Mouse (Mus musculus): Measurements from ENCODE around the gene Gm49369. TPM values are rescaled to one million over a fixed set of nuclear protein-coding genes. Genes with fewer than 3 reads are reported as not detected.

Gm49369 gene
- total and polyA plus RNA-seq, 3 experiments: 5.2 to 8.4 TPM; not detected in 1

DNA sequence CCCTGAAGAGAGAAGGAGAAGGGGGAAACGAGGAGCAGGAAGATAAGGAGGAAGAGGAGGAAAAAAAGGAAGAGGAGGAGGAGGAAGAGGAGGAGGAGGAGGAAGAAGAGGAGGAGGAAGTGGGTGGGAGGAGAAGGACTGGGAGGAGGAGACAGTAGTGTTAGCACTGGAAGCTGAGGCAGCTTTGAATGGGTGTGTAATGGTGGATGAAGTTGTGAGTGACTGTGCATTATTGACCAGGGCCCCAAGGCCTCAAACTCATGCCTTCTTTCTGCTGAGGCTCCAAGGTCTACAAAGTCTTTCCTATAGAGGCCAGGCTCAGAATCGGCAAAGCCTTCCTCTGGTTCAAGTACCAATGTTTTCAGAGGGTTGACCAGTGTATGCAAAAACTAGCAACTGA is 39.4 kb upstream of the Gm49369 start:
- Histone ChIP-seq H3K4me1 (ENCODE audit: control insufficient read depth in 1 of 2, insufficient read depth in 2 of 2) (peaks cover 0 to 6% of the 10 kb centered on the region in 2 experiments; a peak in 2 of 4 replicates), H3K27ac (ENCODE audit: insufficient read depth, low read depth) (no peak overlapping the region), H3K36me3 (replicated peaks in 1 of 2; ENCODE audit: control insufficient read depth in 1 of 2, insufficient read depth in 1 of 2, low read length in 1 of 2) (no peaks in the 10 kb centered on the region), H3K4me3 (replicated peaks in 1 of 3; ENCODE audit: low read depth in 2 of 3, low read length in 2 of 3, poor library complexity in 1 of 3) (no peak overlapping the region), H3K4me2 (ENCODE audit: insufficient read depth, low read depth, poor library complexity, severe bottlenecking) (no peak overlapping the region), H3K79me2 (replicated peaks; ENCODE audit: control insufficient read depth, extremely low read depth, insufficient read depth, poor library complexity, severe bottlenecking) (no peaks in the 10 kb centered on the region), H3K9ac (ENCODE audit: insufficient read depth, low read depth) (no peak overlapping the region), H3K27me3 (replicated peaks) (peaks cover 7% of the 10 kb centered on the region), H3K9me3 (replicated peaks; ENCODE audit: low read length) (peaks cover 8% of the 10 kb centered on the region)
- TF ChIP-seq GABPA (IDR thresholded peaks at IDR 0.05; ENCODE audit: insufficient replicate concordance, low read depth, low read length) (no peak), RAD21 (IDR thresholded peaks at IDR 0.05; ENCODE audit: low read depth, low read length) (no peak), CTCF (conservative IDR thresholded peaks at IDR 0.05 in 1 of 2, IDR thresholded peaks at IDR 0.05 in 1 of 2; ENCODE audit: low read depth in 2 of 2, low read length in 2 of 2) (no peak), UBTF (IDR thresholded peaks at IDR 0.05; ENCODE audit: low read depth, low read length) (no peak), JUND (conservative IDR thresholded peaks at IDR 0.05; ENCODE audit: low read depth, low read length) (no peak), BHLHE40 (IDR thresholded peaks at IDR 0.05; ENCODE audit: low read depth, low read length) (no peak), USF1 (IDR thresholded peaks at IDR 0.05; ENCODE audit: low read depth, low read length) (no peak), MAFK (IDR thresholded peaks at IDR 0.05; ENCODE audit: insufficient replicate concordance, low read length) (no peak), POLR2A (IDR thresholded peaks at IDR 0.05; ENCODE audit: low read depth, low read length) (no peak), SIN3A (IDR thresholded peaks at IDR 0.05; ENCODE audit: low read length) (no peak), IRF4 (IDR thresholded peaks at IDR 0.05; ENCODE audit: low read depth, low read length) (no peak), CHD2 (IDR thresholded peaks at IDR 0.05; ENCODE audit: low read length) (no peak), PAX5 (IDR thresholded peaks at IDR 0.05; ENCODE audit: low read length) (no peak)
- in situ Hi-C loops (cut with MboI; ENCODE audit: low pct_ligation_motif_present, low pct_unique_long_range_greater_than_20kb, low sequenced_read_pairs): no loop called here
- dilution Hi-C loops (cut with MboI; ENCODE audit: extremely low pct_ligation_motif_present, extremely low pct_unique_long_range_greater_than_20kb, low sequenced_read_pairs): no loop called here
- DNase-seq (ENCODE audit: extremely low read depth): no peak

DNA sequence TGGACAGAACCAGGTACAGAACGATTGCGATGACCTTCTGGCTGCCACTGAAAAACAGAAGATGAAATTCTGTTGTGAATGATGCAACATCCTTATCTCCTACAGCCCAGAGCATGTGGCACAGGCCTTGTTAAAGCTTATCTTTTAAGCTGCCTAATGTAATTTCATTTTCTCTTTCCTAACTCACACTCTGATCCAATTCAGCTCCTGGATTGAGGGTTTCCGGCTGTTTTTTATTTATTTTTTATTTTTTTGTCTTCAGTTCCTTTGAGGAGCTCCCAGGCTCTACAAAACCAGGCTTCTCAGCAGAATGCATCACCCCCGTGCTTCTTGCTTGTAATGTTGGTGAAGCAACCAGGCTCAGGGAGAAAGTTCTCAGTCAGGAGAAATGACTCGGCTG is 37.4 kb upstream of the Gm49369 start:
- peaks cover 0 to 3% of the 10 kb centered on the region in 2 experiments; a peak in 2 of 4 replicates for H3K4me1 ChIP-seq (ENCODE audit: control insufficient read depth in 1 of 2, insufficient read depth in 2 of 2)
- dilution Hi-C loops (cut with MboI; ENCODE audit: extremely low pct_ligation_motif_present, extremely low pct_unique_long_range_greater_than_20kb, low sequenced_read_pairs) (no loop called here), in situ Hi-C loops (cut with MboI; ENCODE audit: low pct_ligation_motif_present, low pct_unique_long_range_greater_than_20kb, low sequenced_read_pairs) (no loop called here)
- H3K9me3 ChIP-seq (replicated peaks; ENCODE audit: low read length): peaks cover 8% of the 10 kb centered on the region
- H3K4me3 ChIP-seq (replicated peaks in 1 of 3; ENCODE audit: low read depth in 2 of 3, low read length in 2 of 3, poor library complexity in 1 of 3): no peak overlapping the region
- no peaks in the 10 kb centered on the region for H3K79me2 ChIP-seq (replicated peaks; ENCODE audit: control insufficient read depth, extremely low read depth, insufficient read depth, poor library complexity, severe bottlenecking)
- TF ChIP-seq E2F4 (IDR thresholded peaks at IDR 0.05; ENCODE audit: insufficient replicate concordance, low read depth, low read length) (no peak), ETS1 (conservative IDR thresholded peaks at IDR 0.05; ENCODE audit: low read depth, low read length) (no peak), MXI1 (IDR thresholded peaks at IDR 0.05; ENCODE audit: low read depth, low read length) (no peak), MAZ (IDR thresholded peaks at IDR 0.05; ENCODE audit: low read depth, low read length) (no peak), RAD21 (IDR thresholded peaks at IDR 0.05; ENCODE audit: low read depth, low read length) (no peak), EP300 (IDR thresholded peaks at IDR 0.05; ENCODE audit: low read length) (no peak), BHLHE40 (IDR thresholded peaks at IDR 0.05; ENCODE audit: low read depth, low read length) (no peak), UBTF (IDR thresholded peaks at IDR 0.05; ENCODE audit: low read depth, low read length) (no peak), JUN (IDR thresholded peaks at IDR 0.05; ENCODE audit: insufficient read depth, low read depth, low read length) (no peak), KAT2A (IDR thresholded peaks at IDR 0.05; ENCODE audit: insufficient replicate concordance, low read length) (no peak), USF2 (conservative IDR thresholded peaks at IDR 0.05; ENCODE audit: low read depth, low read length) (no peak), CTCF (conservative IDR thresholded peaks at IDR 0.05 in 1 of 2, IDR thresholded peaks at IDR 0.05 in 1 of 2; ENCODE audit: low read depth in 2 of 2, low read length in 2 of 2) (no peak), CHD1 (IDR thresholded peaks at IDR 0.05; ENCODE audit: low read depth, low read length) (no peak)
- peaks cover 17% of the 10 kb centered on the region for H3K27me3 ChIP-seq (replicated peaks)
- H3K36me3 ChIP-seq (replicated peaks in 1 of 2; ENCODE audit: control insufficient read depth in 1 of 2, insufficient read depth in 1 of 2, low read length in 1 of 2): no peaks in the 10 kb centered on the region
- H3K4me2 ChIP-seq (ENCODE audit: insufficient read depth, low read depth, poor library complexity, severe bottlenecking): no peak overlapping the region
- DNase-seq (ENCODE audit: extremely low read depth): no peak
- no peak overlapping the region for H3K27ac ChIP-seq (ENCODE audit: insufficient read depth, low read depth)
- no peak overlapping the region for H3K9ac ChIP-seq (ENCODE audit: insufficient read depth, low read depth)

Data from CH12.LX (cell line).